Mouse (Mus musculus) G1E (cell line): ENCODE data around the gene Vash2.

ENCODE experiments used
- CTCF ChIP-seq: IDR thresholded peaks from 2 replicates; pipeline ENCODE4 v1.5.1; 2012; ENCODE audit warnings: low read depth, low read length, inconsistent platforms, mixed read lengths
- POLR2AphosphoS5 ChIP-seq: IDR thresholded peaks from 2 replicates; pipeline ENCODE4 v1.6.1; 2012; ENCODE audit warnings: low read depth, low read length, inconsistent platforms; ENCODE audit not compliant: insufficient replicate concordance

GRCm38 (mm10) chr1:190989437-190990082 is 10.5 kb upstream of the Vash2 start:
- TF ChIP-seq CTCF (no peak), POLR2AphosphoS5 (no peak)
